Mouse (Mus musculus) heart, postnatal 36 days (tissue): ENCODE data around the gene Amt. TPM values are rescaled to one million over a fixed set of nuclear protein-coding genes. Genes with fewer than 3 reads are reported as not detected.
A peak's percentile ranks its signal among the peaks of the same experiment; 100 is the strongest.
"Not testable (repeated sequence)": the region's sequence is repeated elsewhere in the genome, so short reads cannot be mapped to it uniquely, and the experiment has no call there.

Source experiments
- DNase-seq, 2 experiments: peaks; one replicate each; pipeline ENCODE4 v3.0.0; 2021 to 2022
- intact Hi-C: fragments of 180-260 bp; cut with DNase I; formaldehyde crosslinking; loops from one replicate; pipeline ENCODE4 v1.15.1; 2025
- total RNA-seq, 2 experiments: library from RNA; stranded (reverse); gene quantifications; 2 replicates each; pipeline ENCODE4 v1.2.3; 2021

The Amt gene
- total RNA-seq, 2 experiments from 2014 or later = 4.0 to 5.2 TPM

- intact Hi-C loops = no loop called here
- DNase-seq = peak in 1 of 2 experiments; percentile 59
Observed at GRCm38 (mm10) chr9:108278697-108279450, 17.8 kb upstream of the Amt start.

DNA sequence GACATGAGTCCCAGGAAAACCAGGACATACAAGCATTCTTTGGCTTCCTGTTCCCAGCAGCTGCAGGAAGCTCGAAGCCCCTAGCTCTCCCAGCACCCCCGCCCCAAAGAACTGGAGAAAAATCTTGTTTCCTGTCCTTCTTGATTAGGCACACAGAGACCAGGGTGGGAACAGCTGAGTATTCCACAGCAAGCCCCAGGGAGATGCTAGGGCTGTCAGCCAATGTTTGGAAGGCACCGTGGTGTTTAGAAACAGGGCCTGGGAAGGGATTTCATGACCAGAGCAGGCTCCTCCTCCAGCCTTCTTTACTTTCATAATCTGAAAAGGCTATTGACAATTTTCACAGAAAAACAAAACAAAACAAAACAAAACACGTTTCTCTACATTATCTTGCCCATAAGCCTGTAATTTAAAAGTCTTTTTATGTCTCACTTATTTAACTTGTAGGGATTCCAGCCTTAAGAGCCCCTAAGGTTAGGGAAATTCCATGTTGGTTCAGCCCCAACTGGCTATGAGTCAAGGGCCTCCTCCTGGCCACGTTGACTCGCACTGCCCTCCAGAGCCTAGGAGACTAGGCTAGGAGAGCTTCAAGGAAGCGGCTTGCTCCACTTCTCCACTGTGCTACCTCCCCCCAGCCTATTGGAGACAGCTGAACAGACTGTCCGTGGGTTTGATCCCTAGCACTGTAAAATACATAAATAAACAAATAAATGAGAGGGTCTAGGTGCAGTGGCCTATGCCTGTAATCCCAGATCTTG lies 16.4 kb upstream of the Amt start:
- peak; percentile 86 to 87 for DNase-seq
- intact Hi-C loops = loop anchor here (1.0 to 5.0 kb wide), 2 partner anchors 33 to 79 kb away; no protein-coding TSS in a partner anchor

GRCm38 (mm10) chr9:108284410-108284809 lies 12.2 kb upstream of the Amt start:
- intact Hi-C loops = loop anchor here (1.0 to 5.0 kb wide), 4 partner anchors 37 to 190 kb away; partner anchors contain the start of gene Apeh
- peak; percentile 77 to 86 for DNase-seq

GRCm38 (mm10) chr9:108287526-108288238 lies 9.0 kb upstream of the Amt start:
- intact Hi-C loops, DNase-seq: not testable (repeated sequence)

DNA sequence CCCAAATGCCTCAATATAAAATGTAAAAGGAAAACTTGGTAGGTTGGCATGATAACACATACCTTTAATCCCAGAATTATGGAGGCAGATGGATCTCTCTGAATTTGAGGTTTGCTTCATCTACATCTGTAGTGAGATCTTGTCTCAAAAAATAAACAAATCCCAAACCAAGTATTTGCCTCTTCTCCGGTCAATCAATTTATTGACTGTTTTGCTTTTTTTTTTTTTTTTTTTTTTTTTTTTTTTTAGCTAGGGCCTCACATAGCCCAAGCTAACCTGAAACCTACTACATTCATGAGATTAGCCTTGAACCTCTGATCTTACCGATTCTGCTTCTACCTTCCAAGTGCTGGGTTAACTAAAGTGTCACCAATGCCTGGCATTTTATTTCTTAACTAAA lies 7.3 kb upstream of the Amt start:
- intact Hi-C loops = no loop called here
- no peak for DNase-seq

GRCm38 (mm10) chr9:108290016-108290750 lies 6.5 kb upstream of the Amt start, which contains the start of gene Nicn1:
Gene Nicn1, plus strand, starts transcription at chr9:108290429.
- DNase-seq = peak; percentile 85
- intact Hi-C loops = no loop called here

DNA sequence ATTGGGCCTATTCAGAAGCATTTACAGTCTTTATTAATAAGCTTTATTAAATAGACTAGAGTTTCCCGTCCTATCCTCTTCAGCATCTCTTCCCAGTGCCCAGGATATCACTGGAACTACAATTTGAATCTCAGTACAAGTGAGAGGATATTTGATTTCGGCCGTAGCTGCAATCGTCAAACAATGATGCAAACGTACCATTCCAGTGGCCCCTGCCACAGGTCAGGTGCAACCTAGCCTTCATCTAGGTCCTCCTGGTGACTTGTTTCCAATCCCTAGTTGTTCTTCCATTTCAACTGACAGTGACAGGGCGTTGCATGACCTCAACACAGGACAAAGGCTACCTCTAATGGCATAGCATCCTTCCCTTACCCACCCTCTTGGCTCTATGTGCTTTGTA lies 5.9 kb upstream of the Amt start:
- no peak for DNase-seq
- intact Hi-C loops = no loop called here

GRCm38 (mm10) chr9:108301853-108302252 lies 5.2 kb downstream of the Amt start:
- DNase-seq = no peak
- intact Hi-C loops = loop anchor here (10.0 kb wide), 1 partner anchor 317 kb away; the partner anchor contains the start of genes Gm20661 and Inka1

GRCm38 (mm10) chr9:108304716-108305115 lies 8.1 kb downstream of the Amt start:
- intact Hi-C loops = loop anchor here (5.0 to 10.0 kb wide), 2 partner anchors 148 to 320 kb away; partner anchors contain the start of genes Gm20661 and Inka1
- DNase-seq = no peak

- intact Hi-C loops = loop anchor here (5.0 to 10.0 kb wide), 2 partner anchors 147 to 320 kb away; partner anchors contain the start of genes Gm20661 and Inka1
- DNase-seq = peak; percentile 18 to 47
Observed at GRCm38 (mm10) chr9:108305170-108305569, 8.5 kb downstream of the Amt start.

GRCm38 (mm10) chr9:108305629-108306520 lies 9.2 kb downstream of the Amt start, which contains the start of the genes Rhoa and Tcta:
Gene Rhoa, plus strand, starts transcription at chr9:108306129.
Gene Tcta, minus strand, starts transcription at chr9:108306160.
- intact Hi-C loops = loop anchor here (1.0 to 10.0 kb wide), 4 partner anchors 33 to 321 kb away; partner anchors contain the start of genes Gm20661, Inka1 and Usp4
- peak; percentile 96 to 97 for DNase-seq

DNA sequence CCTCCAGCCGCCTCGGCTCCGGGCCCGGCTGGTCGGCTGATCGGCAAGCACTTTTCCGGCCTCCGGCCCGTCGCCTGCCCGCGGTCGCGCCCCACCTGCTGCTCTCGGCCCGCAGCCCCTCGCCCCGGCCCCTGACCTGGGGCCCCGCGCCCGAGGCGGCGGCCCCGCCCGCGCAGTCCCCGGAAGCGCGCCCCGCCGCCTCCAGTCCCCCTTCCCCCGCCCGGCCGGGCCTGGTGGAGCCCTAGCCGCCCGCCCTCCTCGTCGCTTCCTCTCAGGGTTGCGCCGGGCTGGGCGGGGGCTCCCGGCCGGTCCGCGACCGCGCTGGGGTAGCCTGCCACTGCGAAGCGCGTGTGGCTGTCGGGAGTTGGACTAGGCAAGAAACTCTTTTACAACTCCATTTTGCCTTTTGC lies 9.9 kb downstream of the Amt start:
- peak in 1 of 2 experiments; percentile 83 for DNase-seq
- intact Hi-C loops = loop anchor here (1.0 to 10.0 kb wide), 4 partner anchors 33 to 322 kb away; partner anchors contain the start of genes Gm20661, Inka1 and Usp4

GRCm38 (mm10) chr9:108307021-108307807 lies 10.6 kb downstream of the Amt start:
- DNase-seq = no peak
- intact Hi-C loops = loop anchor here (5.0 to 10.0 kb wide), 2 partner anchors 145 to 322 kb away; partner anchors contain the start of genes Gm20661 and Inka1

- intact Hi-C loops = loop anchor here (5.0 to 10.0 kb wide), 2 partner anchors 144 to 323 kb away; partner anchors contain the start of genes Gm20661 and Inka1
- no peak for DNase-seq
Observed at GRCm38 (mm10) chr9:108308141-108308540, 11.5 kb downstream of the Amt start.

DNA sequence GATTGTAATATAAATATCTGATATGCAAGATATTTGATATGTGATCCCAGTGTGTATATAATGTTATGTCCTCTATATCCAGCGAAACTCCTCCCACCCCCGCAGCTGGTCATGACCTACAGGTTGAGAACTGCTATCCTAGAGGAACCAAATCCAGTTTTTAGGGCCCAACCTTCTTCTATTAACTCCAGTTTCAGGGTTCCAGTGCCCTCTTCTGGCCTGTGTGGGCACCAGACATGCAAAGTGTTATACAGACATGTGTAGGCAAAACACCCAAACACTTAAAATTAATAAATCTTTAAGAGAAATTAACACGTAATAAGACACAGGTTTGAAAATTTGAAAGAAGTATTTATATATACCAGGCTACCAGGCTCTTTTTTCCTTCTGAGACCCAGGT lies 20.9 kb downstream of the Amt start:
- no peak for DNase-seq
- intact Hi-C loops = no loop called here

DNA sequence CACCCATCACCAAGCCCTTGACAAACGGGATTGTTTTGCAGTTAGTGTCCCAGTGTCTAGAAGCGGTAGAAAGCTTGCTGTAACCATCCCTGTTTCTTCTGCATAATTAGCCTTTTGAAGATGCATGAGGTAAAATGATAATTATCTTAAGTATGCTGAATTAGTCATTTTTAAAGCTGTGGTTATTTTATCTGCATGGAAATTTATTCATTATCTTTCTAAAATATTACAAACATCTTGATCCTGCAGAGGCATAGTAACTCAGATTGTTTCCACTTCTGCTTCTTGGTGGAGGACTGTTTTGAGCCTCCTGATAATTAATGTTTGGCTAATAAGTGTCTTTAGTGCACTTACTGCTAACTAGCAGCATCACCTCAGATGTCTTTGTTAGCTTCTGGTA lies 21.8 kb downstream of the Amt start:
- intact Hi-C loops = no loop called here
- DNase-seq = no peak

GRCm38 (mm10) chr9:108322054-108322453 lies 25.4 kb downstream of the Amt start:
- intact Hi-C loops, DNase-seq: not testable (repeated sequence)
